Mouse (Mus musculus): ENCODE measurements around the gene 2810006K23Rik. TPM values are rescaled to one million over a fixed set of nuclear protein-coding genes. Genes with fewer than 3 reads are reported as not detected.

Gene 2810006K23Rik
- 15.1 TPM for polyA plus RNA-seq (2015; fragmentation: Illumina TruSeq; extraction: RNeasy Lipid Tissue Mini Kit (QIAGEN cat#74804); ENCODE audit: insufficient read depth, low replicate concordance)

DNA sequence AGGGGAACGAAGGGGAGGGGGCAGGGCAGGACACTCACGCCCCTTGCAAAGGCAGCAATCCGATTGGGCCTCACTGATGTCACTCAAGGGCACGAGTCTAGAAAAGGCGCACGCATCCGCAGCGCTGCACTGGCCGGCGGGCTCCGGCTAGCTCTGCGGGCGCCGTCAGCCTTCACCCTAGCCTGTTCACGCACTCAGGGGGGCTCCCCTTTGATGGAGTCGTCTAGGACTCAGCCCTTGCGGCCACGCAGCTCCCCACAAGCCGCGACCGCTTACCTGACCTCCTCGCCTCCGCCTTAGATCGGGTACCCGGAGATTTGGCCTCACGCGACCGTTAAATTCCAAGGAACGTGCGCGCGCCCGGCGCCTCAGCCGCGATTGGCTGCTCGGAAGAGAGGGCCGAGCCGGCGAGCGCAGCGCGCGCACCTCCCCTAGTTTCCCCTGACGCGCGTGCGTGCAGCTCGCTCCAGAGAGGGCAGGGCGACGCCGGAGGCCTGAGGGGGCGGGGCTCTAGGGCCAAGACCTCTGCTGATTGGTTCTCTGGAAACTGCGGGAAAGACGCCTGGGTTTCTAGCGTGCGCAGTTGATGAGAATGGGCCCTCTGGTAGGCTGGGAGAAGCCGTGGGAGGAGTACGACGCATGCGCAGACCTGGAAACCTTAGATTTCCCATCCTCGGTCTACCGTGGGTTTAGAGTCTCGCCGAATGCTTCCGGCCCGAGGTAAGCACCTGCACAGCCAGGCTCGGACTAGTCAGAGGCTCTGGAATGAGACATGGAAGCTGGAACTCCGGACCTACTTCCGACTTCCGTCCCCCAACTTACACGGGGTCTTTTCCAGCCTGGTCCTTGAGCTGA, at the start of gene 2810006K23Rik, which contains the start of gene Mphosph9:
TSS of gene 2810006K23Rik (plus strand) at position 580 of the 855 bp plus-strand sequence.
TSS of gene Mphosph9 (minus strand) at position 463 of the 855 bp plus-strand sequence.

DNA sequence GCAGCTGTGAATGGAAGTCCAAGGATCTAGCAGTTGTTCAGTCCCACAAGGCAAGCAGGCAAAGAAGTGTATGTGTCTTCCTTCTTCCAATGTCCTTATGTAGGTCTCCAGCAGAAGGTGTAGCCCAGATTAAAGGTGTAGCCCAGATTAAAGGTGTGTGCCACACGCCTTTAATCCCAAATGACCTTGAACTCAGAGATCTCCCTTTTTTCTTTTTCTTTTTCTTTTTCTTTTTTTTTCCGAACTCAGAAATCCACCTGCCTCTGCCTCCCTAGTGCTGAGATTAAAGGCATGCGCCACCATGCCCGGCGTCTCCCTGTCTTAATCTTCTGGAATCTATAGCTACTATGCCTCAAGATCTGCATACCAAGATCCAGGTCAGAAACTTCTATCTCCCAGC, 35.1 kb downstream of the 2810006K23Rik start, which contains the start of gene Cdk2ap1:
TSS of gene Cdk2ap1 (minus strand) at position 101 of the 400 bp plus-strand sequence.

Other genes starting within 250 kb of the 2810006K23Rik start
- gene Abcb9, start 232.3 kb upstream of the 2810006K23Rik start, polyA plus RNA-seq (2015; fragmentation: Illumina TruSeq; extraction: RNeasy Lipid Tissue Mini Kit (QIAGEN cat#74804); ENCODE audit: insufficient read depth, low replicate concordance) = 1.5 TPM
- gene Ogfod2, start 215.8 kb upstream of the 2810006K23Rik start, polyA plus RNA-seq (2015; fragmentation: Illumina TruSeq; extraction: RNeasy Lipid Tissue Mini Kit (QIAGEN cat#74804); ENCODE audit: insufficient read depth, low replicate concordance) = 11.8 TPM
- 24.9 TPM for gene Arl6ip4, start 212.0 kb upstream of the 2810006K23Rik start, polyA plus RNA-seq (2015; fragmentation: Illumina TruSeq; extraction: RNeasy Lipid Tissue Mini Kit (QIAGEN cat#74804); ENCODE audit: insufficient read depth, low replicate concordance)
- 16.3 TPM for gene Pitpnm2, start 78.3 kb upstream of the 2810006K23Rik start, polyA plus RNA-seq (2015; fragmentation: Illumina TruSeq; extraction: RNeasy Lipid Tissue Mini Kit (QIAGEN cat#74804); ENCODE audit: insufficient read depth, low replicate concordance)
- 25.4 TPM for gene Mphosph9, start 117 bp upstream of the 2810006K23Rik start, polyA plus RNA-seq (2015; fragmentation: Illumina TruSeq; extraction: RNeasy Lipid Tissue Mini Kit (QIAGEN cat#74804); ENCODE audit: insufficient read depth, low replicate concordance)
- 121 TPM for gene Cdk2ap1, start 35.0 kb downstream of the 2810006K23Rik start, polyA plus RNA-seq (2015; fragmentation: Illumina TruSeq; extraction: RNeasy Lipid Tissue Mini Kit (QIAGEN cat#74804); ENCODE audit: insufficient read depth, low replicate concordance)
- gene Sbno1, start 97.9 kb downstream of the 2810006K23Rik start, polyA plus RNA-seq (2015; fragmentation: Illumina TruSeq; extraction: RNeasy Lipid Tissue Mini Kit (QIAGEN cat#74804); ENCODE audit: insufficient read depth, low replicate concordance) = 125 TPM
- gene Kmt5a, start 111.8 kb downstream of the 2810006K23Rik start, polyA plus RNA-seq (2015; fragmentation: Illumina TruSeq; extraction: RNeasy Lipid Tissue Mini Kit (QIAGEN cat#74804); ENCODE audit: insufficient read depth, low replicate concordance) = 58.7 TPM
- 16.5 TPM for gene Rilpl2, start 150.3 kb downstream of the 2810006K23Rik start, polyA plus RNA-seq (2015; fragmentation: Illumina TruSeq; extraction: RNeasy Lipid Tissue Mini Kit (QIAGEN cat#74804); ENCODE audit: insufficient read depth, low replicate concordance)
- gene Snrnp35, start 155.0 kb downstream of the 2810006K23Rik start, polyA plus RNA-seq (2015; fragmentation: Illumina TruSeq; extraction: RNeasy Lipid Tissue Mini Kit (QIAGEN cat#74804); ENCODE audit: insufficient read depth, low replicate concordance) = 8.1 TPM
- 4.2 TPM for gene Rilpl1, start 203.3 kb downstream of the 2810006K23Rik start, polyA plus RNA-seq (2015; fragmentation: Illumina TruSeq; extraction: RNeasy Lipid Tissue Mini Kit (QIAGEN cat#74804); ENCODE audit: insufficient read depth, low replicate concordance)
- gene Tmed2, start 212.6 kb downstream of the 2810006K23Rik start, polyA plus RNA-seq (2015; fragmentation: Illumina TruSeq; extraction: RNeasy Lipid Tissue Mini Kit (QIAGEN cat#74804); ENCODE audit: insufficient read depth, low replicate concordance) = 535 TPM
- gene Ddx55, start 224.8 kb downstream of the 2810006K23Rik start, polyA plus RNA-seq (2015; fragmentation: Illumina TruSeq; extraction: RNeasy Lipid Tissue Mini Kit (QIAGEN cat#74804); ENCODE audit: insufficient read depth, low replicate concordance) = 27.8 TPM

Data from spleen, adult 10 weeks (tissue).